Mouse (Mus musculus): Measurements from ENCODE around the gene Fhit. TPM values are rescaled to one million over a fixed set of nuclear protein-coding genes. Genes with fewer than 3 reads are reported as not detected.

Fhit gene
- polyA plus RNA-seq, 1 experiment, result 1.6 TPM

DNA sequence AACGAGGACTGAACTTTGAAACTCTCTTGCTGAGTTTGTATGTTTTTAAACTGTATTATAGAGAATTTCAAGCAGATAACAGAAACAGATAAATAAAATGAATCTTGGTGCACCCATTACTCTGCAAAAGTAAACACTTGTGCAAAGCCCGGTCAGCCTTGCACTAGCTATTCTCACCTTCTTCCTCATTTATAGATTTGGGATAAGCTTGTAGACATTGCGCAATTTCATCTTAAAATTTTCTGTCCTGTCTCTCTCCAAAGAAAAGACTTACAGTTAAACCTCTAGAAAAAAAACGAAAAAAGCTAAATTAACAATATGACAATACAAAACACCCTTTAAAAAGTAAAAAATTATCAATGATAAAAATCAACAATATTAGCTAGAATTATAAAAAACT is 795.0 kb downstream of the Fhit start:
- H3K4me3 ChIP-seq (replicated peaks; ENCODE audit: extremely low read depth, low read depth, low read length), result no peak overlapping the region
- TF ChIP-seq CTCF (IDR thresholded peaks at IDR 0.05; ENCODE audit: insufficient read depth, low read length) (no peak), POLR2A (IDR thresholded peaks at IDR 0.05; ENCODE audit: borderline replicate concordance, extremely low read depth, low read depth, low read length) (no peak)
- H3K4me1 ChIP-seq (ENCODE audit: control insufficient read depth, insufficient read depth, low read length), result no peaks in the 10 kb centered on the region
- WGBS, result 78% methylated on average over 4 of the region's 4 CpGs
- DNase-seq, result no peak

DNA sequence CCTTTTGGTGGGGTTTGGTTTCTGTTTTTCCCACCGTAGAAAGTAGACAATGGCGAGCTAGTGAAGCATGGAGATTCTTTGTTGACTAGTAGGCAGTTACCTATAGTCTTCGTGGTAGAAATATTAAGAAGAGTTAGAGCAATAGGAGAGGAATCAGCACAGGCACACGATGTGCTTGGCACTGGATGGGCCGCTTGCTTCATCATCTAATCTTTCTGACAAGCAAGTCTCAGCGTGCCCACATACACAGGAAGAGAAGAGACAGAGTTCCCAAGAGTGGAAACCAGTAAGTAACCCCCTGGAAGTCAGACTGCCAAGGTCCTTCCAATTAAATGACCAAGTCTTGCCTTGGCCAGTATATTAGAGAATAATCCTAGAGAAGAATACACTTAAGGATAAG is 797.6 kb downstream of the Fhit start:
- WGBS, result 85% methylated on average over 6 of the region's 6 CpGs
- no peak for DNase-seq
- Histone ChIP-seq H3K4me3 (replicated peaks; ENCODE audit: extremely low read depth, low read depth, low read length) (no peak overlapping the region), H3K4me1 (ENCODE audit: control insufficient read depth, insufficient read depth, low read length) (no peaks in the 10 kb centered on the region)
- no peak for TF ChIP-seq CTCF (IDR thresholded peaks at IDR 0.05; ENCODE audit: insufficient read depth, low read length)
- TF ChIP-seq POLR2A (IDR thresholded peaks at IDR 0.05; ENCODE audit: borderline replicate concordance, extremely low read depth, low read depth, low read length), result no peak

DNA sequence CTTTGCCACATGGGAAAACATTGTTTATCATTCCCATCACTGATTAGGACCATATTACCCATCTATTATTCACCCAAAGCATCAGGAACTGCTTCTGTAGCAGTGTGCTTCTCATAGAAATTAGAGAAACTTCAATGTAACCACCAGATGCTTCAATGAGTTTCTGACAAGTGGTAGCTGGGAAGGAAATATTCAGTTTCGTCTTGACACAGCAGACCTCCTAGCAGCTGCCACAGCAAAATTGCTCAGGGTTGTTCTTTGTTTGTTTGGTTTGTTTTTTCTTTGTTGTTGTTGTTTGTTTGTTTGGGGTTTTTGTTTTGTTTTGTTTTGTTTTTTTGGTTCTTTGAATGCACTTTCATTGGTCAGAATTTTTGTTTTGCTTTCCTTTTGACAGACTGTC is 798.5 kb downstream of the Fhit start:
- Histone ChIP-seq H3K4me1 (ENCODE audit: control insufficient read depth, insufficient read depth, low read length) (no peaks in the 10 kb centered on the region), H3K4me3 (replicated peaks; ENCODE audit: extremely low read depth, low read depth, low read length) (no peak overlapping the region)
- DNase-seq, result no peak
- 73% methylated on average over 1 of the region's 1 CpGs for WGBS
- TF ChIP-seq CTCF (IDR thresholded peaks at IDR 0.05; ENCODE audit: insufficient read depth, low read length) (no peak), POLR2A (IDR thresholded peaks at IDR 0.05; ENCODE audit: borderline replicate concordance, extremely low read depth, low read depth, low read length) (no peak)

DNA sequence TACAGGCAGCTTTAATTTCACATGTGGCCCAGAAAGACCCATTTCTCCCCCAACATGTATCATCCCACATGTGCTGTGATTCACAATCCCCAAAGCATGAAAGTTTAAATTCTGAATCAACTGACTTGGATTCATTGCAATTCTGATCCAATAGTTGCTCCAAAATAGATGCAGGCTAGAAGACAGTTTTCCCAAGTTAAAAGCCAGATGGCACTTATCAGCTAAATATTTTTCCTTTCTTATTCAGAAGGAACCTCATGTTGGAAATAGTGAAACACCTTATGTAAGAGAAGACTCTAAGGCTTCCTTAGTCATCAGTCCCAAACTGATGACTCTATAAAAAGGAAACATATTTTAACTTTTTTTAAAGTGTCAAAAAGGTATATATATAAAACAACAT is 815.9 kb downstream of the Fhit start:
- TF ChIP-seq CTCF (IDR thresholded peaks at IDR 0.05; ENCODE audit: insufficient read depth, low read length), result no peak
- TF ChIP-seq POLR2A (IDR thresholded peaks at IDR 0.05; ENCODE audit: borderline replicate concordance, extremely low read depth, low read depth, low read length), result no peak
- Histone ChIP-seq H3K4me3 (replicated peaks; ENCODE audit: extremely low read depth, low read depth, low read length) (no peak overlapping the region), H3K4me1 (ENCODE audit: control insufficient read depth, insufficient read depth, low read length) (no peaks in the 10 kb centered on the region)
- DNase-seq, result no peak

DNA sequence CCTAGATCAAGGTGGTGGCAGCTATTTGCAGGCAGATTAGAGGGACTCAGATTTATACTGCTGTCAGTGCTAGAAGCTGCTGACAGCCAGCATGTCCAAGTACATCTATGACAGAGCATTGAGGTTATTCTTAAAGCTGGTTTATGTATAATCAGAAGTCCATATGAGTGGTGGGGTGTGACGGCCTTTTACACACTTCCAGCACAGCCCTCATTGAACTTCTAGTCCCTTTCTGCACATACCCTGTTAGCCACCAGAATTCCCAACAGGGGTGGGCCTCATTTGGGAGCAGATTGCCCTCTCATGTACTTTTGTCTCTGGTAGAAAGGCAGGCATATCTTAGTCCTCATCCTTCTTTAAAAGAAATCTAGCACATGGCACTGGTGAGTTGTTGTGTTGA is 817.8 kb downstream of the Fhit start:
- TF ChIP-seq POLR2A (IDR thresholded peaks at IDR 0.05; ENCODE audit: borderline replicate concordance, extremely low read depth, low read depth, low read length) (no peak), CTCF (IDR thresholded peaks at IDR 0.05; ENCODE audit: insufficient read depth, low read length) (no peak)
- 64% methylated on average over 1 of the region's 1 CpGs for WGBS

DNA sequence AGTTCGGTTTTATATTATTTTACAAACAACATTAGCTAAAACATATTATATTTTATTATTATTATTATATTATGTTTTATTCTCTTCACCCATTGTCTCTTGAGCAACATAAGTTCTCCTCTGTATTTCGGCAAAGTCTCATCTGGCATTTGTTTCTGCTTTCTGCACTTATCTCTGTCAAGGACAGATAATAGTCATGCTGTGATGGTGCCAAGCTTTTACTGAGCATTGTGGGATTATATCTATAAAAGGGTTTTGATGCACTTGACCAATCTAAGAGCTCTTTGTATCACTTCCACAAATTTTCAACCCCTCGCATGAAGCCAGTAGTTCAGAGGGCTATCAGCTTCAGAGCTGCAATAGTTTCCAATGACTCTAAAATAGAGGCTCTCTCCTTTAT is 845.1 kb downstream of the Fhit start:
- 83% methylated on average over 3 of the region's 3 CpGs for WGBS
- no peak for DNase-seq
- TF ChIP-seq POLR2A (IDR thresholded peaks at IDR 0.05; ENCODE audit: borderline replicate concordance, extremely low read depth, low read depth, low read length) (no peak), CTCF (IDR thresholded peaks at IDR 0.05; ENCODE audit: insufficient read depth, low read length) (no peak)
- Histone ChIP-seq H3K4me1 (ENCODE audit: control insufficient read depth, insufficient read depth, low read length) (no peaks in the 10 kb centered on the region), H3K4me3 (replicated peaks; ENCODE audit: extremely low read depth, low read depth, low read length) (no peak overlapping the region)

More for the DNA sequence above, 817.8 kb downstream of the Fhit start:
- no peaks in the 10 kb centered on the region for H3K4me1 ChIP-seq (ENCODE audit: control insufficient read depth, insufficient read depth, low read length)
- no peak overlapping the region for H3K4me3 ChIP-seq (replicated peaks; ENCODE audit: extremely low read depth, low read depth, low read length)
- no peak for DNase-seq

DNA sequence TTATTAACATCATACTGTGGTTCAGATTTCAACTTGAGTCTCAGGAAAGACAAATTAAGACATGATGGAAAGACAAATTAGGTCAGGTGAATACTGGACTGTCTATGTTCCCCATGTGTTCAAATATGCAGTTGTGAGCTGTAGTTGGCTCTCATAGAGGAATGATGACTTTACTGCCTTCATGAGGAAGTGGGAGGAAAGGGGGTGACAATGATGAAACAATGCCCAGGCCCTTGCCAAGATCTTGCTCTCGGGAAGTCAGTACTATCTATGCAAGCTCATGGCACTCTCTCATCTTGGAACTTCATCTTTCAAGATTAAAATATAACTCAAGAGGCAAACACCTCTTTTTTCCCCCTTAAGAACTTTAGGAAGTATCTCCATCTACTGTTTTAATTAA is 849.6 kb downstream of the Fhit start:
- no peaks in the 10 kb centered on the region for H3K4me1 ChIP-seq (ENCODE audit: control insufficient read depth, insufficient read depth, low read length)
- no peak overlapping the region for H3K4me3 ChIP-seq (replicated peaks; ENCODE audit: extremely low read depth, low read depth, low read length)
- TF ChIP-seq CTCF (IDR thresholded peaks at IDR 0.05; ENCODE audit: insufficient read depth, low read length) (no peak), POLR2A (IDR thresholded peaks at IDR 0.05; ENCODE audit: borderline replicate concordance, extremely low read depth, low read depth, low read length) (no peak)
- DNase-seq, result no peak
- 50% methylated on average over 1 of the region's 1 CpGs for WGBS

DNA sequence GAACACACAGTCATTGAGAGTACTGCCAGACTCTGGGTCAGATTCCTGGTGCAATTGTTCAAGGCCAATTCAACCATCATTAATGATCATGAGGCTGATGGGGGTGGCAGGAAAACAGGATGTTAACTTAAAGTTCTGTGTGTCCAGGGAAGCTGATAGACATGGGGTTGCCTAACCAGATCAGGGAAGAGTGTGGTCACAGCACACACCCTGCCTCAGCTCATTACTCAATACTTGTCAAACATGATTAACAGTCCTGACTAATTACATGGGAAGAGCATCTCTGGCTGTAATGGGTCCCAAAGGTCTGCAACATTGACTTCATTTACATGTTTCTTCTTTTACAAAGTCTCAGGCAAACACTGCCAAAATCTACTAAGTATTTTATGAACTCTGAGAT is 856.5 kb downstream of the Fhit start:
- no peaks in the 10 kb centered on the region for H3K4me1 ChIP-seq (ENCODE audit: control insufficient read depth, insufficient read depth, low read length)
- no peak for DNase-seq
- no peak overlapping the region for H3K4me3 ChIP-seq (replicated peaks; ENCODE audit: extremely low read depth, low read depth, low read length)
- no peak for TF ChIP-seq CTCF (IDR thresholded peaks at IDR 0.05; ENCODE audit: insufficient read depth, low read length)
- TF ChIP-seq POLR2A (IDR thresholded peaks at IDR 0.05; ENCODE audit: borderline replicate concordance, extremely low read depth, low read depth, low read length), result no peak

DNA sequence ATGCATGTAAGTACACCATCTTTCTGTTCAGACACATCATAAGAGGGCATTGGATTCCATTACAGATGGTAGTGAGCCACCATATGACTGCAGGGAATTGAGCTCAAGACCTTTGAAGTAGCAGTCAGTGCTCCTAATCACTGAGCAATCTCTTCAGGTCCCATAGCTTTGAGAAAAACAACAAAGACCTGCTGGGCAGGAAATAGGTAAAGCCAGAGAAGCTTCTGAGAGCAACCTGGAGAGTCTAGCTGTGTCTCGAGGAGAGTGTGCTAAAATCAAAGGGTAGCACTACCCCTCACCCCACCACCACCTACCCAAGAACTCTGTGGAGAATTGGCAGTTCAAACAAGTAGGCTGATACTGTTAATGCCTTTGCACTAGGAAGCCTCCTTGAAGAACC is 860.3 kb downstream of the Fhit start:
- Histone ChIP-seq H3K4me1 (ENCODE audit: control insufficient read depth, insufficient read depth, low read length) (no peaks in the 10 kb centered on the region), H3K4me3 (replicated peaks; ENCODE audit: extremely low read depth, low read depth, low read length) (no peak overlapping the region)
- 40% methylated on average over 1 of the region's 1 CpGs for WGBS
- no peak for DNase-seq
- TF ChIP-seq POLR2A (IDR thresholded peaks at IDR 0.05; ENCODE audit: borderline replicate concordance, extremely low read depth, low read depth, low read length) (no peak), CTCF (IDR thresholded peaks at IDR 0.05; ENCODE audit: insufficient read depth, low read length) (no peak)

DNA sequence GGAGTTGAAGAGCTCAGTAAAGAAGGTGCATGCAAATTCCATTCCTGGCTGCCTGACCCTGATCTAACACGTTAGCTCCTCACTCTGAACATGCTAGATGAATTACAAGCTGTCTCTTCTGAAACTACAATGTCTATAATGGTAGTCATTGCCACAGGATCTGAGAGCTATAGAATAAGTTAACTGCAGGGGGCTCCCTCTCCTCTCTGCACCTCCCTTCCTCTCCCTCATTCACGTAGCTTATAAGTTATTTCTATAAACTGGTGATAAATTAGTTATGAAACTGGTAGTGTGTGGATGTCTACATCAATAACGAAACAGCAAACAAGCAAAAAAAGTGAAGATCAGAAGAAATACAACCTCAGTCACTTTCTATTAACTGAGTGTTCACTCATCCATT is 860.9 kb downstream of the Fhit start:
- Histone ChIP-seq H3K4me3 (replicated peaks; ENCODE audit: extremely low read depth, low read depth, low read length) (no peak overlapping the region), H3K4me1 (ENCODE audit: control insufficient read depth, insufficient read depth, low read length) (no peaks in the 10 kb centered on the region)
- TF ChIP-seq POLR2A (IDR thresholded peaks at IDR 0.05; ENCODE audit: borderline replicate concordance, extremely low read depth, low read depth, low read length) (no peak), CTCF (IDR thresholded peaks at IDR 0.05; ENCODE audit: insufficient read depth, low read length) (no peak)
- no peak for DNase-seq
- 59% methylated on average over 3 of the region's 3 CpGs for WGBS

DNA sequence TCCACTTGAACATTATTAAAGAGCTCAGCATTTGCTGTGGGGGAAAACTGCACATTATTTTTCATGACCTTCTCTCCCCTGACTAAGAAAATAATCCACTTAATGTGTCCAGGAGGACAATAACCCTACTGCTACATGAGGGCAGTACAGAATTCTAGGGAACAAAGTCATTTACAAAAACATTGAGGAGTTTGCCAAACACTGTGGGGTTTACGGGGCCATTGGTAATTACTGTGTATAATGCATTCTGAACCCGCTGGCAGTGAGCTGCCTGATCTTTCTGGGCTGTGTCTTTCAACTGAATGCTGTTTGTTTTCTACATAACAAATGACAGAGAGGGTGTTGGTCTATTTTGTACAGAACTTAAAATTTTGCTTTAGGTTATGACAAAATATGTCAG is 862.8 kb downstream of the Fhit start:
- TF ChIP-seq CTCF (IDR thresholded peaks at IDR 0.05; ENCODE audit: insufficient read depth, low read length) (no peak), POLR2A (IDR thresholded peaks at IDR 0.05; ENCODE audit: borderline replicate concordance, extremely low read depth, low read depth, low read length) (no peak)
- H3K4me1 ChIP-seq (ENCODE audit: control insufficient read depth, insufficient read depth, low read length), result no peaks in the 10 kb centered on the region
- 84% methylated on average over 2 of the region's 2 CpGs for WGBS
- H3K4me3 ChIP-seq (replicated peaks; ENCODE audit: extremely low read depth, low read depth, low read length), result no peak overlapping the region
- DNase-seq, result no peak
